Mouse (Mus musculus): Measurements from ENCODE around the gene P2ry12. TPM values are rescaled to one million over a fixed set of nuclear protein-coding genes. Genes with fewer than 3 reads are reported as not detected.

Gene P2ry12
- total and polyA plus RNA-seq, 2 experiments from 2014 or later, result 10.4 to 11.8 TPM

DNA sequence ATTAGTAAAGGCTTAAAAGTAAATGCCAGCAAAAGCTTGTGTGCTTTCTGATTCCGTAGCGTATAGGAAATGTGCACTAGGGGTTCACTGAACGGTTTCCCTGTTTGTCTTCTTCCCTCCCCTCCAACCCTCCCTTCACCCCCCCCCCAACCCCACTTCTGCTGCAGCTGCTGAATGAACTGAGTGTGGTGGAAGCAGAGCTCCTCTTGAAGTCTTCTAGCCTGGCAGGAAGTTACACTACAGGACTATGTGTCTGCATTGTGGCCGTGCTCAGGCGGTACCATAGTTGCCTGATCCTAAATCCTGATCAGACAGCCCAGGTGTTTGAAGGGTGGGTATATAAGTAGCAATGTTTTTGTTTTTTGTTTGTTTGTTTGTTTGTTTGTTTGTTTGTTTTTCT, 27.8 kb downstream of the P2ry12 start:
- no peak for DNase-seq
- H3K9ac ChIP-seq, result no peak overlapping the region
- H3K4me2 ChIP-seq (ENCODE audit: low read depth), result no peak overlapping the region
- H3K36me3 ChIP-seq (ENCODE audit: insufficient read depth), result no peaks in the 10 kb centered on the region
- H3K4me3 ChIP-seq (ENCODE audit: low read depth, low read length), result no peak overlapping the region
- no peak for ATAC-seq
- no peaks in the 10 kb centered on the region for H3K9me3 ChIP-seq (ENCODE audit: low read length)
- no peaks in the 10 kb centered on the region for H3K4me1 ChIP-seq (ENCODE audit: insufficient read depth)
- H3K27ac ChIP-seq (ENCODE audit: low read depth, low read length), result no peak overlapping the region
- TF ChIP-seq CTCF (IDR thresholded peaks at IDR 0.05; ENCODE audit: low read depth), result no peak
- H3K27me3 ChIP-seq (ENCODE audit: insufficient read depth, low read length), result no peaks in the 10 kb centered on the region
- WGBS, result 80% methylated on average over 5 of the region's 5 CpGs

DNA sequence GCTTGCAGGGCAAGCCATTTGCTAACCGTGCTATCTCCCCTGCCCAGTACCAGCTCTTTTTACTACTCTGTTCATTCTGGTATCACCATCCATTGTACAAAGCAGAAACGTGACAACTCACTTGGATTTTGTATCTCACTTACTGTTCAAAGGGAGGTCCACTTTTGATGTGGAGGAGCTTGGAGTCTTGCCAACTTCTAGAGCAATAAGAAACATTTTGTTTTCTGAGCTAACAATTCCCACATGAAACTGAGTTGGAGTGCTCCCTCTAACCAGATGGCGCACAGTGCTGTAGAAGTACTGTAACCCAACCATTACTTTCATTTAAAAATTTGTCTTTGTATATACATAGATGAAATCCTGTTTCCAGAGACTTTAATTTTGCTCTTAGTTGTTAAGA, 31.8 kb downstream of the P2ry12 start:
- Histone ChIP-seq H3K27ac (ENCODE audit: low read depth, low read length) (no peak overlapping the region), H3K4me1 (ENCODE audit: insufficient read depth) (no peaks in the 10 kb centered on the region), H3K9ac (no peak overlapping the region), H3K36me3 (ENCODE audit: insufficient read depth) (no peaks in the 10 kb centered on the region), H3K27me3 (ENCODE audit: insufficient read depth, low read length) (no peaks in the 10 kb centered on the region), H3K9me3 (ENCODE audit: low read length) (no peaks in the 10 kb centered on the region), H3K4me3 (ENCODE audit: low read depth, low read length) (no peak overlapping the region), H3K4me2 (ENCODE audit: low read depth) (no peak overlapping the region)
- no peak for TF ChIP-seq CTCF (IDR thresholded peaks at IDR 0.05; ENCODE audit: low read depth)
- WGBS, result 58% methylated on average over 3 of the region's 3 CpGs
- no peak for DNase-seq
- ATAC-seq, result no peak

DNA sequence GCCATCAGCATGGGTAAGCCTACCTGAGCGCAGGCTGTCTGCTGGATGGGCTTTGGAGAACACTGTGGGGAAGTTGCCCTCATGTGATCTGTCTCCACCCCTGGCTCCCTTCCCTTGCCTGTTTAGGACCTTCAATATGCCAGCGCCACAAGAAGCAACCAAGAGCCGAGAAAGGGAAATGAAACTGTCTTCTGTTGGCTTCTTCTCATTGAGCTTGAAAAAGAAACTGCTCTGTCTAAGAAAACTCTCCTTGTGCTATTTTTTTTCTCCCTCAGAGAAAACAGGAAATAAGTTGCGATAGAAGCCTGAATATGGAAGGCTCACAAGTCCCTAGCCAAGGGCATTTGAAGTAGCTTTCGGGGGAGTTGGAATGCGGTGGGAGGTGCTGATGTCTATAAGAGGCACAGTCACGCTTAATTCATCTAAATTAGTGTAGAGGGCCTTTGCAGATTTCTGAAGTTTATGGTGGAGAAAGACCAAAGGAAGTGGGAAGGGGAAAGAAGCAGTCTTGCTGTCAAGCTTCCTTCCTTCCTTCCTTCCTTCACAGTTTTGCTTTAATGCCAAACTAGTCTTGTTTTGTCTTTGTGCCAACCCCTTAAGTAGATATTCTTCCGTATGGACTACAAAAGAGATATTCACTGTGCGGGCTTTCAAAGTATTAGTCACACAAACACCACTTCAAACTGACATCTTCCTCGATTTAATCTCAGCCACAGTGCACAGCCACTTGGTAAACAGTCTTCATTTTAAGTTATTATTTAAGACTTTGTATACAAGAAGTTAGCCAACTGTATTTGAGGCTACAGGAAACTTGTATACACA, 33.7 kb downstream of the P2ry12 start:
- H3K27ac ChIP-seq (ENCODE audit: low read depth, low read length), result no peak overlapping the region
- no peak for ATAC-seq
- DNase-seq, result no peak
- no peak for TF ChIP-seq CTCF (IDR thresholded peaks at IDR 0.05; ENCODE audit: low read depth)
- no peaks in the 10 kb centered on the region for H3K4me1 ChIP-seq (ENCODE audit: insufficient read depth)
- no peak overlapping the region for H3K9ac ChIP-seq
- WGBS, result 66% methylated on average over 10 of the region's 10 CpGs
- H3K9me3 ChIP-seq (ENCODE audit: low read length), result no peaks in the 10 kb centered on the region
- no peaks in the 10 kb centered on the region for H3K27me3 ChIP-seq (ENCODE audit: insufficient read depth, low read length)
- H3K4me3 ChIP-seq (ENCODE audit: low read depth, low read length), result no peak overlapping the region
- H3K36me3 ChIP-seq (ENCODE audit: insufficient read depth), result no peaks in the 10 kb centered on the region
- no peak overlapping the region for H3K4me2 ChIP-seq (ENCODE audit: low read depth)

DNA sequence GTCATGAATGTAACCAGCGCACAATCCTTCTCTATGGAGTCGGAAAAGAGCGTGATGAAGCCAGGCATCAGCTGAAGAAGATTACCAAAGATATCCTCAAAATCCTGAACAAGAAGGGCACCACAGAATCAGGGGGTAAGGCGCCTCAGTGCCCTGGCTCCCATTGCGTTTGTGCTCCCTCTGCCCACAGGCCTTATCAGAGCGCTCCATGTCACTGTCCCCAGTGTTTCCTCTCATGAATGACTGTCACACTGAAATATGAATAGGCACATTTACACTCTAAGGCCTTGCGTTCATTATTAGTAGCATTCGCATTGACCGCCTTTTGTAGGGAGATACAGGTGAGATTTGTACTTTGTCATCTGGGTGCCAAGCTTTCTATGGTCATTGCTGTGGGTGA, 35.0 kb downstream of the P2ry12 start:
- Histone ChIP-seq H3K27ac (ENCODE audit: low read depth, low read length) (no peak overlapping the region), H3K9ac (no peak overlapping the region), H3K27me3 (ENCODE audit: insufficient read depth, low read length) (no peaks in the 10 kb centered on the region), H3K4me2 (ENCODE audit: low read depth) (no peak overlapping the region), H3K4me3 (ENCODE audit: low read depth, low read length) (no peak overlapping the region), H3K9me3 (ENCODE audit: low read length) (no peaks in the 10 kb centered on the region), H3K4me1 (ENCODE audit: insufficient read depth) (no peaks in the 10 kb centered on the region), H3K36me3 (ENCODE audit: insufficient read depth) (no peaks in the 10 kb centered on the region)
- TF ChIP-seq CTCF (IDR thresholded peaks at IDR 0.05; ENCODE audit: low read depth), result no peak
- DNase-seq, result no peak
- no peak for ATAC-seq
- WGBS, result 97% methylated on average over 9 of the region's 9 CpGs

DNA sequence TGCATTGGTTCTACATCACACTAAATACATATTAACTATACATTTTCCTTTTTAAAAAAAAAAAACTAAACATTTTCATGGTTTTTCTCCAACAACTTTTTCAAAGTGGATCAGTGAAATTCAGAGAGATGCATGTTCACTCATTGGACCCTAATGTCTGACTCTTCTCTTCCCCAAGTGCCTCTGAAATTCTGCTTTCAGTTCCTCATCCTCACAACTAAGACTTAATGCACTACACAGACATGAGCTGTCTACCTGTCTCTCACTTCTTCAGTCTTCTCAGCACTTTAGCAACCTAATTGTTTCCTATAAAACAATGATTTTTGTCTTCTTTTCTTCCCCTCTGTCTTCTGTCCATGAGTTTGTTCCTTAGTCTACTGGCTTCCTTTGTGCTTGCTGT, 37.3 kb downstream of the P2ry12 start:
- no peak overlapping the region for H3K27ac ChIP-seq (ENCODE audit: low read depth, low read length)
- no peaks in the 10 kb centered on the region for H3K9me3 ChIP-seq (ENCODE audit: low read length)
- ATAC-seq (no peak), DNase-seq (no peak)
- no peak overlapping the region for H3K9ac ChIP-seq
- TF ChIP-seq CTCF (IDR thresholded peaks at IDR 0.05; ENCODE audit: low read depth), result no peak
- no peak overlapping the region for H3K4me2 ChIP-seq (ENCODE audit: low read depth)
- no peak overlapping the region for H3K4me3 ChIP-seq (ENCODE audit: low read depth, low read length)
- no peaks in the 10 kb centered on the region for H3K36me3 ChIP-seq (ENCODE audit: insufficient read depth)
- H3K4me1 ChIP-seq (ENCODE audit: insufficient read depth), result no peaks in the 10 kb centered on the region
- H3K27me3 ChIP-seq (ENCODE audit: insufficient read depth, low read length), result no peaks in the 10 kb centered on the region

DNA sequence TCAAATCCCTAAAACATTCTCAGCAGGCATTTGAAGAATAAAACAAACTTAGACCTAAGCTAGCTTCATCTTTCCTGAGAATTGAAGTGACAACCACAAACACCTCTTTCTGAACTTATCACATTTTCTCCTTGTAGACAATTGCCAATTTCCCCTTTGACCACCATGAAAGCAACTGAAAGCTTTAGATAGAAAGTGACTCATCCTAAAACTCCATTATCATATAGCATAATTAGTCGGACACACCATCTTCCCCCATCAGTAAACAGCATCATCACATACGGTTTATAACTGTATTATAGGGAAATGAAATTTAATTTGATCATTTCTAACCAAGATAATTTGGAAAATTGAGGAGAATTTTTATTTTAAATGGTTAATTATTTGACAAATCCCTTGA, 40.4 kb downstream of the P2ry12 start:
- H3K9ac ChIP-seq, result no peak overlapping the region
- H3K27ac ChIP-seq (ENCODE audit: low read depth, low read length), result no peak overlapping the region
- no peaks in the 10 kb centered on the region for H3K9me3 ChIP-seq (ENCODE audit: low read length)
- no peak overlapping the region for H3K4me3 ChIP-seq (ENCODE audit: low read depth, low read length)
- ATAC-seq (no peak), DNase-seq (no peak)
- no peak for TF ChIP-seq CTCF (IDR thresholded peaks at IDR 0.05; ENCODE audit: low read depth)
- no peaks in the 10 kb centered on the region for H3K4me1 ChIP-seq (ENCODE audit: insufficient read depth)
- no peaks in the 10 kb centered on the region for H3K36me3 ChIP-seq (ENCODE audit: insufficient read depth)
- 93% methylated on average over 2 of the region's 2 CpGs for WGBS
- no peak overlapping the region for H3K4me2 ChIP-seq (ENCODE audit: low read depth)
- no peaks in the 10 kb centered on the region for H3K27me3 ChIP-seq (ENCODE audit: insufficient read depth, low read length)

DNA sequence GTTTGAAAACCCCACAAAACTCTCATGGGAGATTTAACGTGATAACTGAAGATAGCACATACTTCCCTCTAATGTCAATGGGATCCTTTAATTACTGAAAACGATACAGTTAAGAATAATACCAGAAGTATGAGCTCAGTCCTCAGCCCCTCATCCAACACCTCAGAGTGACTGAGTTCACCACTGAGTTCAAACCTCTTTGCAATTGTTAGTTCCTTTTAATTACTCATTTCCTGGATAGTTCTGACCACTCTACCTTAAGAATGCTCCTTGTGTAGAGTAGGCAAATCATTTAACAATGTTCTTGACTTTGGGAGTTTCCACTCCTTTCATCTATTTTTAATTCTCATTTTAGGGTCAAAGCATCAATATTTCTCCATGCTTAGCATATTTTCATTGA, 43.3 kb downstream of the P2ry12 start:
- H3K4me1 ChIP-seq (ENCODE audit: insufficient read depth), result no peaks in the 10 kb centered on the region

More for the DNA sequence above, 43.3 kb downstream of the P2ry12 start:
- Histone ChIP-seq H3K4me3 (ENCODE audit: low read depth, low read length) (no peak overlapping the region), H3K27me3 (ENCODE audit: insufficient read depth, low read length) (no peaks in the 10 kb centered on the region), H3K27ac (ENCODE audit: low read depth, low read length) (no peak overlapping the region), H3K4me2 (ENCODE audit: low read depth) (no peak overlapping the region), H3K9me3 (ENCODE audit: low read length) (no peaks in the 10 kb centered on the region), H3K9ac (no peak overlapping the region), H3K36me3 (ENCODE audit: insufficient read depth) (no peaks in the 10 kb centered on the region)
- ATAC-seq (no peak), DNase-seq (no peak)
- TF ChIP-seq CTCF (IDR thresholded peaks at IDR 0.05; ENCODE audit: low read depth), result no peak
- 83% methylated on average over 2 of the region's 2 CpGs for WGBS

All from forebrain, postnatal 0 days (tissue).